Mouse (Mus musculus) limb, embryonic 12.5 days (tissue): ENCODE measurements at regions not wholly inside any gene's neighbourhood (a gene's known extent, or its start where the extent isn't known, plus 50 kb on each side); places are given as distances from the start of the nearest gene placed in this dataset.
A peak's percentile ranks its signal among the peaks of the same experiment; 100 is the strongest.
"Not testable (repeated sequence)": the region's sequence is repeated elsewhere in the genome, so short reads cannot be mapped to it uniquely, and the experiment has no call there.

ENCODE experiments used
- ATAC-seq: fragments of 200-750 bp; cut with Nextera tagmentation; 2 replicates; pipeline ENCODE4 v1.8.0; 2017; ENCODE audit warnings: low read depth, moderate TSS enrichment; ENCODE audit not compliant: insufficient number of reproducible peaks, insufficient read depth, low FRiP score, low TSS enrichment
- H3K27ac ChIP-seq: fragments of 300-500 bp; sonication (generic); 2 replicates; pipeline ENCODE4 v1.5.1; 2016; ENCODE audit warnings: mild to moderate bottlenecking, moderate library complexity
- H3K27me3 ChIP-seq: fragments of 300-500 bp; sonication (generic); 2 replicates; pipeline ENCODE4 v1.6.1; 2016; ENCODE audit warnings: mild to moderate bottlenecking, moderate library complexity
- H3K36me3 ChIP-seq: fragments of 300-500 bp; sonication (generic); 2 replicates; pipeline ENCODE4 v1.6.1; 2016; ENCODE audit warnings: mild to moderate bottlenecking, moderate library complexity
- H3K4me1 ChIP-seq: fragments of 300-500 bp; sonication (generic); replicated peaks from 2 replicates; pipeline ENCODE4 v1.6.1; 2016
- H3K4me2 ChIP-seq: fragments of 300-500 bp; sonication (generic); 2 replicates; pipeline ENCODE4 v1.6.1; 2016; ENCODE audit warnings: mild to moderate bottlenecking, moderate library complexity
- H3K4me3 ChIP-seq: fragments of 300-500 bp; sonication (generic); replicated peaks from 2 replicates; pipeline ENCODE4 v1.5.1; 2016; ENCODE audit warnings: mild to moderate bottlenecking
- H3K9ac ChIP-seq: fragments of 300-500 bp; sonication (generic); replicated peaks from 2 replicates; pipeline ENCODE4 v1.6.1; 2016; ENCODE audit warnings: mild to moderate bottlenecking, moderate library complexity
- H3K9me3 ChIP-seq: fragments of 300-500 bp; sonication (generic); 2 replicates; pipeline ENCODE4 v1.6.1; 2016; ENCODE audit warnings: mild to moderate bottlenecking, moderate library complexity
- WGBS: fragments of 180-500 bp; shearing (Covaris S2); methylation state at CpG from one replicate; pipeline ENCODE4 v1.1.7; 2016; 5-methylcytosine and 5-hydroxymethylcytosine counted together

- Histone ChIP-seq H3K4me3 (no peak overlapping the region), H3K4me1 (peaks cover 3% of the 10 kb centered on the region; the same call in 1 of the 2 replicates), H3K27me3 (no peaks in the 10 kb centered on the region; the same call in 1 of the 2 replicates), H3K27ac (no peak overlapping the region), H3K4me2 (no peak overlapping the region), H3K36me3 (no peaks in the 10 kb centered on the region), H3K9me3 (no peaks in the 10 kb centered on the region), H3K9ac (no peak overlapping the region)
- no peak for ATAC-seq
- 31% methylated on average over 2 of the region's 2 CpGs for WGBS
These were observed 166.6 kb upstream of the 2610301B20Rik start for GRCm38 (mm10) chr4:10707658-10708056.

- WGBS = 49% methylated on average over 11 of the region's 11 CpGs
- no peak overlapping the region for H3K4me3 ChIP-seq
- no peak for ATAC-seq
- no peaks in the 10 kb centered on the region for H3K36me3 ChIP-seq
- no peak overlapping the region for H3K4me2 ChIP-seq
- no peak overlapping the region for H3K27ac ChIP-seq
- H3K27me3 ChIP-seq = no peaks in the 10 kb centered on the region
- no peaks in the 10 kb centered on the region for H3K9me3 ChIP-seq
- H3K9ac ChIP-seq = no peak overlapping the region
- H3K4me1 ChIP-seq = peaks cover 3% of the 10 kb centered on the region; the same call in 1 of the 2 replicates
These were observed 162.3 kb upstream of the 2610301B20Rik start for GRCm38 (mm10) chr4:10711939-10712533.

GRCm38 (mm10) chr4:10723341-10723740, 151.0 kb upstream of the 2610301B20Rik start:
- ATAC-seq = no peak
- Histone ChIP-seq H3K27me3 (no peaks in the 10 kb centered on the region), H3K4me2 (no peak overlapping the region), H3K9me3 (no peaks in the 10 kb centered on the region), H3K27ac (no peak overlapping the region), H3K4me1 (peaks cover 7% of the 10 kb centered on the region; the same call in 1 of the 2 replicates), H3K36me3 (no peaks in the 10 kb centered on the region), H3K9ac (no peak overlapping the region), H3K4me3 (no peak overlapping the region)
- WGBS = 91% methylated on average over 4 of the region's 4 CpGs

DNA sequence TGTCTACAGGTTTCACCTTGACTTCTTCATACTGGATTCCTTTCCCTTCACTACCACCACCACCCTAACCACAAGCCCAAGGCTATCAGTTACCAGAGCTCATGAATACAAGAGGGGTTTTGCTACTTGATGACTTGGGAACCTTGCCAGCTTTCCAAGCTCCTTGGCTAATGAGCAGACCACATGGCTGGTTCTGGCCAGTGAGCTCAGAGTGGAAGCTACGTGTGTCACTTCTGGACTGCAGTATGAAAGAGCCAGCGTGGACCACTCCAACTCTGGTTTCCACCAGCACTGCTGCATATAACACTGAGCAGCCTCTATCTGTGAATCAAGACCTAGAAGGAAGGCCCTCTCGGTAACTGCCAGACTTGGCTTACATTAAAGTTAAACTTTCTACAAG, 146.4 kb upstream of the 2610301B20Rik start:
- WGBS = 74% methylated on average over 3 of the region's 3 CpGs
- no peak overlapping the region for H3K9ac ChIP-seq
- H3K27me3 ChIP-seq = no peaks in the 10 kb centered on the region
- 0 out of 2 replicates have a peak overlapping the region, but pooled peaks have one; percentile 17 for H3K27ac ChIP-seq
- no peak for ATAC-seq
- H3K4me2 ChIP-seq = no peak overlapping the region
- H3K4me3 ChIP-seq = no peak overlapping the region
- H3K9me3 ChIP-seq = no peaks in the 10 kb centered on the region
- H3K36me3 ChIP-seq = no peaks in the 10 kb centered on the region
- H3K4me1 ChIP-seq = peaks cover 7% of the 10 kb centered on the region; the same call in 1 of the 2 replicates

DNA sequence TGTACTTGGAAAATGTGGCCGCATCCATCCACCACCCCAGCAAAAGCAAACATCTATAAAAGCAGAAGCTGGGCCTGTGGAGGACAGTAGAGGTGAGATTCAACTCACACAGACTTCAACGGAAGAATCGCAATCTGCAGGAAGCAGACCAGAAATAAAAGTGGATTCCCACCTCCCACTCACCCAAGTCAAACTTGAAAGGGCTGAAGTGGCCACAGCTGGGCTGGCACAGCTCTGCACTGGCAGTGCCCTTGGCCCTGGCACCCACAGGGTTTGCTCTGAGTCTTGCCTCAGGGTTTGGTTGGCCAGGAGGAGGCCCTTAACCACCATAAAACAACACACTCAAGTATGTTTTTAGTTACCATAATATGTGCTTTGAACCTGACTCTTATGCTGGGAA, 129.1 kb upstream of the 2610301B20Rik start:
- no peaks in the 10 kb centered on the region for H3K9me3 ChIP-seq
- H3K27me3 ChIP-seq = no peaks in the 10 kb centered on the region
- no peak overlapping the region for H3K9ac ChIP-seq
- no peak for ATAC-seq
- no peaks in the 10 kb centered on the region for H3K36me3 ChIP-seq
- H3K4me1 ChIP-seq = no peaks in the 10 kb centered on the region
- no peak overlapping the region for H3K4me3 ChIP-seq
- no peak overlapping the region for H3K4me2 ChIP-seq
- 89% methylated on average over 3 of the region's 3 CpGs for WGBS
- H3K27ac ChIP-seq = no peak overlapping the region

DNA sequence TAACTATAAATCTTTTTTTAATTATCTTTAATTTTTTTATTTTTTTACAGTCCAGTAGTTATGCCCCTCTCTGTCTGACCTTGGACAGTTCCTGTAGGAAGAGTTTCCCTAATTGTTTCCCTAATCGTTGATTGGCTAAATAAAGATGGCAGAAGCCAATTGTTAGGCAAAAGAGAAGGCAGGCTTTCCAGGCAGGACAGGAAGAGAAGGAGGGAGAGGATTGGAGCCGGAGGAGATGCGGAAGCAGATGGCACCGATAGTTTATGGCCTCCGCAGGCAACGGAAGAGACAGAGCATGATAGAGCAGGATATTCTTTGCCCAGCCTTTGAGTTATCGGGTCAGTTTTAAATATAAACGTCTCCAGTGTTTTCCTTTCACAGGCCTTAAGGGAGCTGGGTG, 125.5 kb upstream of the 2610301B20Rik start:
- ATAC-seq = no peak
- no peak overlapping the region for H3K4me3 ChIP-seq
- H3K4me2 ChIP-seq = no peak overlapping the region
- H3K4me1 ChIP-seq = no peaks in the 10 kb centered on the region
- 90% methylated on average over 8 of the region's 8 CpGs for WGBS
- no peaks in the 10 kb centered on the region for H3K27me3 ChIP-seq
- no peaks in the 10 kb centered on the region for H3K9me3 ChIP-seq
- H3K27ac ChIP-seq = no peak overlapping the region
- H3K9ac ChIP-seq = no peak overlapping the region
- no peaks in the 10 kb centered on the region for H3K36me3 ChIP-seq

- not testable (repeated sequence) for H3K4me1 ChIP-seq, H3K27me3 ChIP-seq, ATAC-seq, H3K4me2 ChIP-seq, H3K4me3 ChIP-seq, H3K27ac ChIP-seq, H3K36me3 ChIP-seq, H3K9ac ChIP-seq, H3K9me3 ChIP-seq
- 79% methylated on average over 6 of the region's 6 CpGs for WGBS
These were observed 123.8 kb upstream of the 2610301B20Rik start for GRCm38 (mm10) chr4:10750377-10751062.

GRCm38 (mm10) chr4:10753176-10753575, 121.1 kb upstream of the 2610301B20Rik start:
- Histone ChIP-seq H3K4me3 (no peak overlapping the region), H3K9me3 (no peaks in the 10 kb centered on the region), H3K27ac (no peak overlapping the region), H3K4me1 (no peaks in the 10 kb centered on the region), H3K9ac (no peak overlapping the region), H3K27me3 (no peaks in the 10 kb centered on the region), H3K4me2 (no peak overlapping the region), H3K36me3 (no peaks in the 10 kb centered on the region)
- WGBS = 81% methylated on average over 5 of the region's 5 CpGs
- ATAC-seq = no peak

DNA sequence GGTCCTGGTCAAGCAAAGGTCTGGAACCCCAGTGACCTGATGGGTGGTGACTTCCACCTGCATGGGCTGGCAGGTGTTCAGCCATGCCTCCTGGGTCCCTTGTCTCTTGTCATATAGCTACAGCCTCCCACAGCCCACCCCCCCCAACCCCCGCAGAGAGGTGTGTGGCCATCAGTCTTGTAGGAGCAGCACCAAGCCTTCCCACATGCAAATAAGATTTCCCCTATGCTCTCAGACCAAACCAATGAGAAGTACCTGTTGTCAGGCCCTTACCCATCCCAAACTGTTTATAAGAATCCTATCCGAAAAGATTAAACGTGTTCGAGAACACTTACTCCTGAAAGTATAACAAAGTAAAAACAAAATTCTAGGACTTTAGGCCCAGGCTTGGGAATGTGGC, 114.8 kb upstream of the 2610301B20Rik start:
- Histone ChIP-seq H3K36me3 (no peaks in the 10 kb centered on the region), H3K4me2 (no peak overlapping the region), H3K9me3 (no peaks in the 10 kb centered on the region), H3K27ac (no peak overlapping the region), H3K27me3 (no peaks in the 10 kb centered on the region), H3K9ac (no peak overlapping the region), H3K4me1 (no peaks in the 10 kb centered on the region), H3K4me3 (no peak overlapping the region)
- 97% methylated on average over 4 of the region's 4 CpGs for WGBS
- ATAC-seq = no peak

GRCm38 (mm10) chr4:10767676-10768075, 106.6 kb upstream of the 2610301B20Rik start:
- 0 out of 2 replicates have a peak, but pooled peaks have one; percentile 20 for ATAC-seq

DNA sequence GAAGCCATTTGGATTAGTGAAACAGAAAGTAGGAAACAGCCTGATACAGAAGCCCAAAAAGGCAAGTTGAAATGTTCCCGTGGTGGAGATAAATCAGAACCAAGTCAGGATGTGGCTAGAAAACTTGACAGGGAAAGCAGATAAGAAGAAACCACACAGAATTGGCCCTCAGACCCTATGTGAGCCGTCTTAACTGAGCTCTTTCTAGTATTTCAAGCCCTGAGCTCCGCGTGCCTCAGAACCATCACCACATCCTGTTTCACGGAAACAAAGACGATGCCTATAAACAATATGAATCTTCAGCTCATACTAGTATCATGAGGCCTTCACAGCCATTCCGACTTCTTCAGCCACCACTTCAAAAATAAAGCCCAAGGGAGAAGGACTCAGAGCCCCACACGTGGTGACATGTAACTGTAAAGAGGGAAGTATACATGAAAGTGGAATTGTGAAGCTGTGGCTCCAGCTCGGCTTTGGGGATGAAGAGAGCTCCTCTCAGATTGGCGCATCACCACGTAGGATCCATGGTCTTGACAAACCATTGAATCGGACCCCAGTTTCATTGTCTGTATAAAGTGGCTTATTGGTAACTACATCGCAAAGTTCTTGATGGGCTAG, 104.2 kb upstream of the 2610301B20Rik start:
- H3K4me2 ChIP-seq = no peak overlapping the region
- H3K36me3 ChIP-seq = no peaks in the 10 kb centered on the region
- no peak overlapping the region for H3K9ac ChIP-seq
- WGBS = 92% methylated on average over 13 of the region's 13 CpGs
- no peak for ATAC-seq
- peaks cover 8% of the 10 kb centered on the region; the same call in 1 of the 2 replicates for H3K9me3 ChIP-seq
- H3K4me1 ChIP-seq = peaks cover 17% of the 10 kb centered on the region
- H3K27me3 ChIP-seq = no peaks in the 10 kb centered on the region
- no peak overlapping the region for H3K4me3 ChIP-seq
- H3K27ac ChIP-seq = no peak overlapping the region

More at GRCm38 (mm10) chr4:10767676-10768075, 106.6 kb upstream of the 2610301B20Rik start:
- Histone ChIP-seq H3K27me3 (no peaks in the 10 kb centered on the region), H3K36me3 (no peaks in the 10 kb centered on the region), H3K9me3 (no peaks in the 10 kb centered on the region), H3K4me2 (no peak overlapping the region), H3K27ac (no peak overlapping the region), H3K4me1 (peaks cover 7% of the 10 kb centered on the region), H3K4me3 (no peak overlapping the region), H3K9ac (no peak overlapping the region)
- 72% methylated on average over 6 of the region's 6 CpGs for WGBS
